Comparison of ENCODE assay signal across 8 mouse cellular contexts in the genomic region with DNA sequence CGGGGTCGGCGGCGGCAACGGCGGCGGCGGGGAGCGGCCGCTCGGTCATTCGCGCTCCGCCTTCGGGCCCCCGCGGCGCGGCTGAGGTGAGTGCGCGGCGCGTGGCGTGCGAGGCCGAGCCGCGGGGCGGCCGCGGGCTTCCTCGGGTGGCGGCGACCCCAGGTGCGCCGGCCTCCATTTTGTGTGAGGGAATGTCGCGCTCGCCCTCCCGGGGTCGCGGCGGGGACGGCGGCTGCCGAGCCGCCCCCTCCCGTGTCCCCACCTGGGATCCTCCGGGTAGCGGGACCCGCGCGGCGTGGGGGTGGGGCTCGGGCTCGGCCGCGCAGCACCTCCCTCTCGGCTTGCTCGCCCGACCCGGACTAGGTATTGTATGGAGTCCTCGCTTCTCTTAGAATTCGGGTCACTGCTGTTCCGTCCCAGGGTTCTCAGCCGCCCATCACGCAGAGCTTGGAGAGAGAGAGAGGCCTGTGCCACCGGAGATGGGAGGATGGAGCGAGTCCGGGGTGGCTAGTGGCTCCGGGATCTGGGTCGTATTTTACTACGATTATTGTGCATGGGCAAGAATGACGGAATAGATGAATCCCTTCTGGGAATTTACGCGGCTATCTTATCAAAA. TPM values are rescaled to one million over a fixed set of nuclear protein-coding genes. Genes with fewer than 3 reads are reported as not detected.
DNase-seq lines count a peak whose midpoint lies in the region; ATAC-seq and TF ChIP-seq lines count a peak whose summit lies in the region.

No protein-coding gene starts in this region.

- WGBS in heart, embryonic 12.5 days, result 10% methylated on average over 72 of the region's 76 CpGs
- WGBS in midbrain, embryonic 10.5 days, result 2% methylated on average over 65 of the region's 76 CpGs
- under 1% methylated on average over 45 of the region's 76 CpGs for WGBS in stomach, postnatal 0 days

- peak overlapping the region; percentile 77 for H3K27ac ChIP-seq in heart, embryonic 12.5 days (ENCODE audit: poor library complexity, severe bottlenecking)
- peak overlapping the region; percentile 93 for H3K27ac ChIP-seq in midbrain, embryonic 10.5 days (replicated peaks)
- H3K27ac ChIP-seq in stomach, postnatal 0 days (replicated peaks), result no peak overlapping the region; the same call in 1 of the 2 replicates

- ATAC-seq in heart, embryonic 12.5 days (ENCODE audit: insufficient number of reproducible peaks, low FRiP score), result peak; percentile 81
- ATAC-seq in stomach, postnatal 0 days (ENCODE audit: low FRiP score, low TSS enrichment), result peak; percentile 71

- no peak for TF ChIP-seq EP300 in stomach, postnatal 0 days (optimal IDR thresholded peaks at IDR 0.05)

- H3K4me3 ChIP-seq in heart, embryonic 12.5 days, result peak overlapping the region; percentile 72
- H3K4me3 ChIP-seq in midbrain, embryonic 10.5 days, result peak overlapping the region; percentile 89
- H3K4me3 ChIP-seq in stomach, postnatal 0 days (ENCODE audit: low read depth, low read length), result peak overlapping the region; percentile 71

- peak overlapping the region; percentile 83 for H3K9ac ChIP-seq in heart, embryonic 12.5 days
- peak overlapping the region; percentile 59 for H3K9ac ChIP-seq in stomach, postnatal 0 days (ENCODE audit: low read length)

- H3K4me2 ChIP-seq in heart, embryonic 12.5 days, result peak overlapping the region; percentile 95
- H3K4me2 ChIP-seq in stomach, postnatal 0 days (replicated peaks; ENCODE audit: low read depth), result peak overlapping the region; percentile 99

- no peaks in the 10 kb centered on the region for H3K9me3 ChIP-seq in heart, embryonic 12.5 days (replicated peaks)
- H3K9me3 ChIP-seq in midbrain, embryonic 10.5 days (replicated peaks), result no peaks in the 10 kb centered on the region
- no peaks in the 10 kb centered on the region for H3K9me3 ChIP-seq in stomach, postnatal 0 days (ENCODE audit: control insufficient read depth, low read length)

- no peak for TF ChIP-seq CTCF in stomach, postnatal 0 days (IDR thresholded peaks at IDR 0.05; ENCODE audit: low read depth)

- H3K27me3 ChIP-seq in heart, embryonic 12.5 days (replicated peaks), result no peaks in the 10 kb centered on the region
- peaks cover 42% of the 10 kb centered on the region for H3K27me3 ChIP-seq in midbrain, embryonic 10.5 days (ENCODE audit: low read depth, poor library complexity, severe bottlenecking)
- 0 out of 2 replicates have a peak, but pooled peaks cover 5% of the 10 kb centered on the region for H3K27me3 ChIP-seq in stomach, postnatal 0 days (ENCODE audit: control insufficient read depth, insufficient read depth, low read length)

- DNase-seq in ovary, postnatal 36 days (ENCODE audit: low spot score), result peak; percentile 37
- no peak for DNase-seq in ovary, postnatal 14 days (ENCODE audit: low spot score)
- peak; percentile 46 to 57 for DNase-seq in cerebellum, postnatal 25 days
- peak; percentile 20 for DNase-seq in layer of hippocampus, adult 9-11 months
- DNase-seq in midbrain, embryonic 10.5 days (ENCODE audit: low spot score), result no peak
- DNase-seq in stomach, postnatal 0 days (ENCODE audit: low spot score), result peak; percentile 28
- no peak for DNase-seq in spleen, adult 12 weeks (ENCODE audit: low spot score)

- H3K36me3 ChIP-seq in heart, embryonic 12.5 days, result no peaks in the 10 kb centered on the region
- no peaks in the 10 kb centered on the region for H3K36me3 ChIP-seq in midbrain, embryonic 10.5 days
- H3K36me3 ChIP-seq in stomach, postnatal 0 days (ENCODE audit: control insufficient read depth, insufficient read depth, low read length), result no peaks in the 10 kb centered on the region

- peaks cover 15% of the 10 kb centered on the region for H3K4me1 ChIP-seq in heart, embryonic 12.5 days (replicated peaks)
- H3K4me1 ChIP-seq in midbrain, embryonic 10.5 days, result peaks cover 37% of the 10 kb centered on the region
- no peaks in the 10 kb centered on the region for H3K4me1 ChIP-seq in stomach, postnatal 0 days (replicated peaks; ENCODE audit: control insufficient read depth, insufficient read depth)

RNA-seq across cellular contexts. Expression of gene Fam169a, which starts 4.6 kb away (rescaled TPM):
- polyA plus RNA-seq in heart, embryonic 12.5 days (2016; fragmentation: Nextera tagmentation; extraction: Ambion mirVana), result 12.4 and 12.9 TPM in 2 replicates
- polyA plus RNA-seq in midbrain, embryonic 10.5 days (2016; fragmentation: Nextera tagmentation; extraction: Ambion mirVana), result 9.5 and 10.6 TPM in 2 replicates
- 0.70 TPM in 2 replicates for polyA plus RNA-seq in stomach, postnatal 0 days (2015; fragmentation: Nextera tagmentation; extraction: Ambion mirVana)

RNA-seq across cellular contexts. Expression of gene Gm6169, which starts 27.3 kb away (rescaled TPM):
- polyA plus RNA-seq in heart, embryonic 12.5 days (2016; fragmentation: Nextera tagmentation; extraction: Ambion mirVana), result 1.9 and 3.3 TPM in 2 replicates
- 1.3 and 1.8 TPM in 2 replicates for polyA plus RNA-seq in midbrain, embryonic 10.5 days (2016; fragmentation: Nextera tagmentation; extraction: Ambion mirVana)
- polyA plus RNA-seq in stomach, postnatal 0 days (2015; fragmentation: Nextera tagmentation; extraction: Ambion mirVana), result 8.5 and 10.2 TPM in 2 replicates

RNA-seq across cellular contexts. Expression of gene 1700029F12Rik, which starts 37.6 kb away (rescaled TPM):
- polyA plus RNA-seq in heart, embryonic 12.5 days (2016; fragmentation: Nextera tagmentation; extraction: Ambion mirVana), result not detected in 2 replicates
- not detected in 2 replicates for polyA plus RNA-seq in midbrain, embryonic 10.5 days (2016; fragmentation: Nextera tagmentation; extraction: Ambion mirVana)
- 0.08 TPM in 1 of 2 replicates, not detected in the other for polyA plus RNA-seq in stomach, postnatal 0 days (2015; fragmentation: Nextera tagmentation; extraction: Ambion mirVana)

Comparison
In these comparisons a context has a peak if more than half of its experiments do, and no peak if none do; other contexts are left out.
1. DNase-seq: peak in ovary, postnatal 36 days (single experiment), cerebellum, postnatal 25 days (2 of 2), layer of hippocampus, adult 9-11 months (single experiment) and stomach, postnatal 0 days (single experiment); none in ovary, postnatal 14 days (single experiment), midbrain, embryonic 10.5 days (single experiment) and spleen, adult 12 weeks (single experiment).
2. Peak in every context shown above with its lines, with median percentiles within 50 percentile points of each other: H3K4me3 ChIP-seq.